Mouse (Mus musculus): ENCODE results near the gene Mark1. TPM values are rescaled to one million over a fixed set of nuclear protein-coding genes. Genes with fewer than 3 reads are reported as not detected.

Gene Mark1
- polyA plus RNA-seq, 1 experiment from 2014 or later, result 3.4 TPM

DNA sequence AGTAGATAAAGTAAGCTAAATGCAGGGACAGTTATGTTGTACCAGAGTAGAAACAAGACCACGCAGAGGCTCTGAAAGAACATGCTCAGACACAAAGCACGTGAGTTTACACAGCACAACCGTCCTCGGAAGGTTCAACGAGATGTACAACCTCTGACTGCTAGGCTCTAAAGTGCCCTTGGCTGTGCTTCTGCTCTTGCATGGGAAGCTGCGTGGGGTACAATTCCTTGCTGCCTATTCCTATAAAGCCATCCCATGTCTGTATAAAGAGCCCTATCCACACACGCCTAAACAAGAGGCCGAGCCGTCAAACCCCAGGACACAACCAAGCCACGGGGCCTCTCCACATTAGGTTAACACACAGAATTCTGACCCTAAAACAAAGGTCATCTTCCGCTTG lies 1.9 kb downstream of the Mark1 start:
- H3K36me3 ChIP-seq, result no peaks in the 10 kb centered on the region
- 67% methylated on average over 11 of the region's 11 CpGs for WGBS
- H3K27ac ChIP-seq, result no peak overlapping the region
- H3K9ac ChIP-seq, result 0 out of 2 replicates have a peak overlapping the region, but pooled peaks have one; percentile 19
- peak overlapping the region; percentile 76 for H3K4me2 ChIP-seq (replicated peaks)
- no peaks in the 10 kb centered on the region for H3K9me3 ChIP-seq
- no peaks in the 10 kb centered on the region for H3K27me3 ChIP-seq
- H3K4me3 ChIP-seq, result peak overlapping the region; percentile 87; the same call in 1 of the 2 replicates
- peaks cover 22% of the 10 kb centered on the region for H3K4me1 ChIP-seq
- ATAC-seq (ENCODE audit: low FRiP score, low read depth), result no peak

DNA sequence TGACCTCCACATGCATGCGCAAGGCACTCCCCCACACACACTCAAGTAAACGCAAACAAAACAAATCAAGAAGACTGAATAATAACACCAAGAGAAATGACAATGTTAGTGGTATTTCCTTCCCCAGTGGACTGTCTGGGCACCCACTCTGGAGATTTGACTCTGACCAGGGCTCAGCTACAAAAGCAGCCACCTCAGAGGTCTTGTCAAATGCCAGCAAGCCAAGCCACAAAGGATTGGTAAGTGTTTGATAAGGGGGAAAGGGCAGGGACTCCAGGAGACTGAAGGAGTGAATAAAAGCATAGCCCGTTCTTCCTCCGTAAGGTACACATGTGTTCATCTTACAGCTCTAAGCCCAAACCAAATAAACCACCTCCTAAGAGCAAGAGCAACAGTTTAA lies 4.0 kb downstream of the Mark1 start:
- no peaks in the 10 kb centered on the region for H3K9me3 ChIP-seq
- no peaks in the 10 kb centered on the region for H3K36me3 ChIP-seq
- no peak overlapping the region for H3K9ac ChIP-seq
- 87% methylated on average over 4 of the region's 4 CpGs for WGBS
- H3K4me2 ChIP-seq (replicated peaks), result no peak overlapping the region
- H3K4me1 ChIP-seq, result peaks cover 20% of the 10 kb centered on the region
- H3K27me3 ChIP-seq, result no peaks in the 10 kb centered on the region
- no peak overlapping the region for H3K27ac ChIP-seq
- ATAC-seq (ENCODE audit: low FRiP score, low read depth), result no peak
- no peak overlapping the region for H3K4me3 ChIP-seq

DNA sequence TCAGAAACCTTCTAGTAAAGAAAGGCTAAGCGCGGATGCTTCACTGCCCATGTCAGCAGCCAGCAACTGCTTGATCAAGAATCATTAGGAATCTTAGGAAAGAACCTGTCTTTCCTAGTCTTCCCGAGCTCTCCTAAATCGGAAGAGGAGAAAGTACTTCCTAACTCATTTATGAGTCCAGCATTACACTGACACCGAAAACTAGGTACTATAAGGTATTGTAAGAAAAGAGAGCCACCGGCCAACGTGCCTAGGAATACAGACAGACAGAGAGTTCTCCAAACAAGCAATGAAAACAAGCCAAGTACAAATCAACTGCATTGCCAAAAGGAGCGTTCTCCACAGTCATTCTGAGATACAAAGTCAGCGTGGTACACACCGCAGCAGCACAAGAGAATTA lies 8.2 kb downstream of the Mark1 start:
- WGBS, result 93% methylated on average over 10 of the region's 10 CpGs
- no peak overlapping the region for H3K9ac ChIP-seq
- no peaks in the 10 kb centered on the region for H3K27me3 ChIP-seq
- ATAC-seq (ENCODE audit: low FRiP score, low read depth), result no peak
- no peaks in the 10 kb centered on the region for H3K9me3 ChIP-seq
- no peak overlapping the region for H3K4me3 ChIP-seq
- H3K4me2 ChIP-seq (replicated peaks), result no peak overlapping the region
- H3K36me3 ChIP-seq, result no peaks in the 10 kb centered on the region
- 0 out of 2 replicates have a peak, but pooled peaks cover 6% of the 10 kb centered on the region for H3K4me1 ChIP-seq
- no peak overlapping the region for H3K27ac ChIP-seq

DNA sequence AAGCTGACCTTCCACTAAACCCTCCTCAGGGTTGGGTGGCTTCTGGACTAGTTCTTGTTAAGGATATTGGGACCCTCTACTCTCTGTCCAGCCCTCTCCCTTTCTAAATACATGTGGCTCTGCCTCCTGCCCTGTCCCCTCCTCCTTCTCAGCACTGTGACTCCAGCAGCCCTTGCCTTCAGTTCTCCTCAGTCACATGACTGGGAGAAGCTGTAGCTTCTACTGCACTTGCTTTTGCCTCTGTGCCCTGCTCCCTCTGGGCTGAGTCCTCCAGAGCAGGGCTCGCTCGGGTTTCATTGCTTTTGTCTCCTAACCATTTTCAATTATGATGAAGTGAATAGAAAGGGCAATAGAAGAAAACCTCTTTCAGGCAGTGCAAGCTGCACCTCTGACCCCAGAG lies 12.6 kb downstream of the Mark1 start:
- 49% methylated on average over 2 of the region's 2 CpGs for WGBS
- no peak overlapping the region for H3K4me3 ChIP-seq
- no peak overlapping the region for H3K27ac ChIP-seq
- H3K9ac ChIP-seq, result no peak overlapping the region
- no peak for ATAC-seq (ENCODE audit: low FRiP score, low read depth)
- H3K36me3 ChIP-seq, result no peaks in the 10 kb centered on the region
- no peaks in the 10 kb centered on the region for H3K9me3 ChIP-seq
- no peak overlapping the region for H3K4me2 ChIP-seq (replicated peaks)
- no peaks in the 10 kb centered on the region for H3K27me3 ChIP-seq
- 0 out of 2 replicates have a peak, but pooled peaks cover 6% of the 10 kb centered on the region for H3K4me1 ChIP-seq

DNA sequence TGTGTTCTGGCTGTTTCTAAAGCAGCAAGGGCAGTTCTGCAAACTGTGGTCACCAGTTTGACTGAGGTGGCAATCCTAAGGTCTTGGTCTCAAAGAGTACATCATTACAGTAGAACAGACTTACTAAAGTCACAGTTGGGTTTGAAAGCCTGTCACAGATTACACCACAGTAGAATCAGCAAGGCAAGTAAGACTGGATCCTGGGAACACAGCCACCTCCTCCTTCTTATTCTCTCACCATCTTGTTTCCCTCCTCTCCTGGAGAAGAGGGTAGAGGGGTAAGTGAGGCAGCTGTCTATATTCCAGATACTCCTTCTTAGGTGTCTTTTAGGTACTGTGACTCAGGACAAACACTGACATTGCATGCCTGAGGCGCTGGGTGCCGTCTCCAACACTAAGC lies 14.6 kb downstream of the Mark1 start:
- ATAC-seq (ENCODE audit: low FRiP score, low read depth), result no peak
- Histone ChIP-seq H3K36me3 (peaks cover 6% of the 10 kb centered on the region), H3K4me2 (replicated peaks) (no peak overlapping the region), H3K9me3 (no peaks in the 10 kb centered on the region), H3K4me1 (0 out of 2 replicates have a peak, but pooled peaks cover 6% of the 10 kb centered on the region), H3K4me3 (no peak overlapping the region), H3K9ac (no peak overlapping the region), H3K27me3 (no peaks in the 10 kb centered on the region), H3K27ac (no peak overlapping the region)
- 84% methylated on average over 2 of the region's 2 CpGs for WGBS

DNA sequence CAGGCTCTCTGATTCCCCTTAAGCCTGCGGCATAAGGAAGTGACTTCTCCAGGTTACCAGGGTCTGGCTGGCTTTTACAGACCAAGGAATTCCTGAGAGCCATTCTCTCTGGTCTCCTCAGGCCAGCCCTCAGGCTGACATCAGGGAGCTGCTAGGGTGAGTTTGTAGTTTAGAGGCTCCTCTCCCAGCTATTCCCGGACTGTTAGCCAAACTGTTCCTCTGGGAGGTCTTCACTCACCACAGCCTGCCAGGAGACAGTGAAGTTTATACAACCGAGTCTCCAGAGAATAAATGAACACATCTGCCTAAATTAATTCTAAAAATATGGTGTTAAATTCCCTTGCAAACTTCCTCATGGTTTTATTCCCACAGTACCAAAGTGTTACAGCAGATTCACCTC lies 15.6 kb downstream of the Mark1 start:
- WGBS, result 58% methylated on average over 3 of the region's 3 CpGs
- ATAC-seq (ENCODE audit: low FRiP score, low read depth), result no peak
- no peaks in the 10 kb centered on the region for H3K9me3 ChIP-seq

DNA sequence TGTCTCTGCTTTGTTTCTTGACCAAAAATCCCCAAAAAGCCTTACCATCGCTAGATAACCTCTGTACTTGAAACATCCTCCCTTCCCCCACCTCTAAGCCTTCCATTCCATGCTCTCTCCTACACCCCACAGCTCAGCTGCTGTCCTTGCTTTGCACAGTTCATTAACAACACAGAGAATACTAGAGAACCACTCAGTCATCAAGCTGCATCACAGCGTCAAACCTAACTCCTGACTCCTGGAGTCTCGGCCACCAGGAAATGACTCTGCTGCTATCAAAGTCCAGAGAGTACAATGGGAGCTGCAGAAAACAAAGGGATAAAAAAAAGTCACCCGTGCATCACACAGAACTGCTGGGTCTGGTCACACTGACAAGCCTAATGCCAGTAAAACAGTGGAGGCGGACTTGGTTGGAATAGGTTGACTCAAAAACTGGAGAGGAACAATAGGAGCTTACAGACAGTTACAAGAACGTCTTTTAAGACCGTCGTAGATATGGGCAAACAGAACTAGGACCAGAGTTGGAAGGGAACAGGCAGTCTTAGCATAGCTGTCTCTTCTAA lies 27.1 kb downstream of the Mark1 start:
- Histone ChIP-seq H3K4me3 (no peak overlapping the region), H3K4me1 (no peaks in the 10 kb centered on the region), H3K9me3 (no peaks in the 10 kb centered on the region), H3K9ac (no peak overlapping the region), H3K27ac (no peak overlapping the region), H3K4me2 (replicated peaks) (no peak overlapping the region), H3K36me3 (no peaks in the 10 kb centered on the region), H3K27me3 (no peaks in the 10 kb centered on the region)
- no peak for ATAC-seq (ENCODE audit: low FRiP score, low read depth)
- WGBS, result 81% methylated on average over 8 of the region's 8 CpGs

More for the DNA sequence above, 15.6 kb downstream of the Mark1 start:
- Histone ChIP-seq H3K4me3 (no peak overlapping the region), H3K27ac (no peak overlapping the region), H3K36me3 (peaks cover 6% of the 10 kb centered on the region), H3K4me1 (0 out of 2 replicates have a peak, but pooled peaks cover 6% of the 10 kb centered on the region), H3K9ac (no peak overlapping the region), H3K27me3 (no peaks in the 10 kb centered on the region), H3K4me2 (replicated peaks) (no peak overlapping the region)

DNA sequence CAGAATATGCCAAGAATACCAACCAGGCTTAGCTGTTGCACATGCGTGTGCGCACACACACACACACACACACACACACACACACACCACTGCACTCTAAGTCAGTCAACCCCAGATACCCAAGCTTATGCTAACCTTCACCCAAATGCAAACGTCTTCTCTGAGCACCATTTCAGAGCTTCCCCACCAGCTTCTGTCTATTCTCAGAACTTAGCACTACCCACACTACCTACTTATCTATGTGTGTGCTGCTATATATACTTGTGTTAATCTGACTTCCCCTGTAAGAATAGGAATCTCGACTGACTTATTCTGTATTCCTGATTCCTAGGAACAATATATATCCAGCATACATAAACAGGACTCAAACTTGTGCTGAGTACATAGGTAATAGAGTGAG lies 30.0 kb downstream of the Mark1 start:
- Histone ChIP-seq H3K9me3 (no peaks in the 10 kb centered on the region), H3K4me3 (no peak overlapping the region), H3K4me2 (replicated peaks) (no peak overlapping the region), H3K36me3 (no peaks in the 10 kb centered on the region), H3K27ac (no peak overlapping the region), H3K27me3 (no peaks in the 10 kb centered on the region), H3K4me1 (no peaks in the 10 kb centered on the region; the same call in 1 of the 2 replicates), H3K9ac (no peak overlapping the region)
- no peak for ATAC-seq (ENCODE audit: low FRiP score, low read depth)
- WGBS, result 90% methylated on average over 4 of the region's 4 CpGs

DNA sequence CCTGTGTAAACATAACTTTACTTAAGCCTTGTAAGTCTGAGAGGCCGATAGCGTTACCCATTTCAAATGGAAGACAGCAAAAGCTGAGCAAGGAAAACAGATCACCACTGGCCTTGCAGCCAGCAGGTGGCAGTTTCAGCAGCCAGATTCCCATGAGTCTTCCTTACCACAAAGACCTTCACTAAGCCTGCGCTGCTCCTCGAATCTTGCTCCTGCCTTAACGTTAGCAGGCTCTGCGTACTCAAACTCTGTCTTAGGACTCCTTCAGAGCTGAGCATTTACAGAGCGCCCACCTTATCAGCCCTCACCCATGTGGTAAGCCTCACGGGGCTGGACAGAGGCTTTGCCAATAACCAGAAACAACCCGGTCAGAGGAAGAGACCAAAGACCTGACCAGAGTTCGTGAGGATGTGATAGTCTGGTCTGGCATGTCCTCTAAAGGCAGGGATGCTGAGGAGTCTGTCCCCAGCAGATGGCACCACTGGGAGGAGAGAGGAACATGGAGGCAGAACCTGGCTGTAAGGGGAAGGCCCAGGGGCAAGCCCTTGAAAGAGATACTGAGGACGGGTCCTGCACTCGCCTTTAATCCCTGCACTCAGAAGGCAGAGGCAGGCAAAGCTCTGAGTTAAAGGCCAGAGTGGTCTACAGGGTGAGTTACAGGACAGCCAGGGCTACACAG lies 33.5 kb downstream of the Mark1 start:
- 0 out of 2 replicates have a peak, but pooled peaks have one; percentile 15 for ATAC-seq (ENCODE audit: low FRiP score, low read depth)
- Histone ChIP-seq H3K36me3 (peaks cover 11% of the 10 kb centered on the region), H3K27ac (no peak overlapping the region), H3K4me2 (replicated peaks) (no peak overlapping the region), H3K9ac (no peak overlapping the region), H3K4me3 (no peak overlapping the region), H3K9me3 (peaks cover 12% of the 10 kb centered on the region), H3K27me3 (no peaks in the 10 kb centered on the region), H3K4me1 (no peaks in the 10 kb centered on the region; the same call in 1 of the 2 replicates)
- 65% methylated on average over 12 of the region's 12 CpGs for WGBS

DNA sequence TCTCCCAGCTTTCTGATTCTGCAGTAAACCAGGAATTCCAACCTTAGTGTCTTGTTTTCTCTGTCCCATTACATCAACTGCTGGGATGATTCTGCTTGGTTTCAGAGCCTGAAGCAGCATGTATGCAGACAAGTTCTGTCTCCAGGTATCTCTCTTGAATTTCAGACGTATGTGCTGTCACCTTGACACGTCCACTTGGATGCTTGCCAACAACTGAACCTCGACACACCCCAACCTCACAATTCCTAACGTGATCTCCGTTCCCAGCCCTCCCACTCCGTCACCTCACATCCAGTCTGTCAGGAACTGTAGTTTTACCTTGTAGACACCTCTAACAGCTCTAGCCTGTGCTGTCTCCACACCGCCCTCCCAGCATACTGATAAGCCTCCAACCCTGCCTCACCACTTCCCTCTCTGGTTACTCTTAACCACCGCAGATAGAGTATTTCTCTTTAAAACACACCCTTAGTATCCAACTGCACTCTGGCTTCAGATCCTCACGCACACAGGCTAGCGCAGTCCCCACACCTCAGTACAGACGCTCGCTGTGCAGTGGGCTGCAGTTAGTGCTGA lies 36.2 kb downstream of the Mark1 start:
- Histone ChIP-seq H3K9ac (no peak overlapping the region), H3K27ac (no peak overlapping the region; the same call in 1 of the 2 replicates), H3K4me1 (no peaks in the 10 kb centered on the region; the same call in 1 of the 2 replicates), H3K4me2 (replicated peaks) (no peak overlapping the region), H3K27me3 (no peaks in the 10 kb centered on the region), H3K4me3 (no peak overlapping the region), H3K9me3 (peaks cover 14% of the 10 kb centered on the region), H3K36me3 (peaks cover 13% of the 10 kb centered on the region)
- 77% methylated on average over 12 of the region's 12 CpGs for WGBS
- 0 out of 2 replicates have a peak, but pooled peaks have one; percentile 11 for ATAC-seq (ENCODE audit: low FRiP score, low read depth)

DNA sequence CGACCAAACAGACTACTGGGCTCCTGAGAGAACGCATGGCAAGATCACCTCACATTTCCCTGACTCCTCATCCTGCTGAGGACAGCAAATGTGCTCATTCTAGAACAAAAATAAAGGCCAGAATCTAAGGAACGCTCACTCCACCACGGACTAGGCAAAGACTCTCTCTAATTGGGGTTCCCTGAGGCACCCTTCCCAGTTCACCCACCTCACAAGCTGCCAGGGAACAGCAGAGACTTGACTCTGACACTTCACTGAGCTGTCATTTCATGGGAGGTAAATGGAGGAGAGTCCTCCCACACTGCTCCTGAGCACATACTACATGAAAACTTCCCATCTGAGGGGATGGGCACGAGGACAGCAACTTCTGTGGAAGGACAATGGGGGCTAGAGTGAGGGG lies 37.5 kb downstream of the Mark1 start:
- Histone ChIP-seq H3K36me3 (peaks cover 13% of the 10 kb centered on the region), H3K27ac (no peak overlapping the region), H3K4me3 (no peak overlapping the region), H3K9ac (no peak overlapping the region), H3K27me3 (no peaks in the 10 kb centered on the region), H3K9me3 (peaks cover 20% of the 10 kb centered on the region), H3K4me2 (replicated peaks) (no peak overlapping the region), H3K4me1 (no peaks in the 10 kb centered on the region; the same call in 1 of the 2 replicates)
- no peak for ATAC-seq (ENCODE audit: low FRiP score, low read depth)
- 85% methylated on average over 5 of the region's 5 CpGs for WGBS

DNA sequence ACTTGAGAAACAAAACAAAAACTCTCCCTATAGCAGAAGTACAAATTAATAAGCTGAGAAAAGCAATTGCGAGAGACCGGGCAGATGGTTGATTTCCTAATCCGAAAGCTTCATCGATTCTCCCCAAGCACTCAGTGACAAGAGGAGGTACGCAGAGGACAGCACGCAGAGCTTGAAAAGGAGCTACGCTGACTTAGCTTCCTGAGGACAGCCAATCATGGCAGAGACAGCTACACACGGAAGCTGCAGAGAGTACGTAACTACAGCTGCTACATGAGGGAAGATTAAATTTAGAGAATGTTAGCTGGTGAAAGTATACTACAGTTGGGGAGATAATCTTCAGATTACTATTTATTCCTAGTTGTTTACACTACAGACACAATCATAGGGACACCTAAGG lies 40.6 kb downstream of the Mark1 start:
- no peak for ATAC-seq (ENCODE audit: low FRiP score, low read depth)
- no peak overlapping the region for H3K4me2 ChIP-seq (replicated peaks)

More for the DNA sequence above, 40.6 kb downstream of the Mark1 start:
- Histone ChIP-seq H3K4me3 (no peak overlapping the region), H3K9ac (no peak overlapping the region), H3K4me1 (no peaks in the 10 kb centered on the region), H3K9me3 (peaks cover 23% of the 10 kb centered on the region), H3K27ac (no peak overlapping the region), H3K36me3 (peaks cover 13% of the 10 kb centered on the region), H3K27me3 (no peaks in the 10 kb centered on the region)
- WGBS, result 83% methylated on average over 9 of the region's 9 CpGs

All from limb, embryonic 13.5 days (tissue).